Mouse (Mus musculus) neural tube, embryonic 13.5 days (tissue): ENCODE data around the gene Hoxa2. TPM values are rescaled to one million over a fixed set of nuclear protein-coding genes. Genes with fewer than 3 reads are reported as not detected.
A peak's percentile ranks its signal among the peaks of the same experiment; 100 is the strongest.

Experiments used
- ATAC-seq: fragments of 200-750 bp; cut with Nextera tagmentation; 2 replicates; pipeline ENCODE4 v1.8.0; 2017; ENCODE audit warnings: low read depth, mild to moderate bottlenecking, moderate TSS enrichment, moderate library complexity
- H3K27ac ChIP-seq: fragments of 300-500 bp; sonication (generic); replicated peaks from 2 replicates; pipeline ENCODE4 v1.5.1; 2015; ENCODE audit warnings: moderate library complexity, mild to moderate bottlenecking, inconsistent platforms
- H3K27me3 ChIP-seq: fragments of 300-500 bp; sonication (generic); 2 replicates; pipeline ENCODE4 v1.6.1; 2015; ENCODE audit warnings: mild to moderate bottlenecking, inconsistent platforms
- H3K36me3 ChIP-seq: fragments of 300-500 bp; sonication (generic); 2 replicates; pipeline ENCODE4 v1.6.1; 2015; ENCODE audit warnings: mild to moderate bottlenecking, inconsistent platforms
- H3K4me1 ChIP-seq: fragments of 300-500 bp; sonication (generic); replicated peaks from 2 replicates; pipeline ENCODE4 v1.6.1; 2015; ENCODE audit warnings: inconsistent platforms
- H3K4me2 ChIP-seq: fragments of 300-500 bp; sonication (generic); 2 replicates; pipeline ENCODE4 v1.6.1; 2015; ENCODE audit warnings: inconsistent platforms, mild to moderate bottlenecking, moderate library complexity
- H3K4me3 ChIP-seq: fragments of 300-500 bp; sonication (generic); 2 replicates; pipeline ENCODE4 v1.5.1; 2015; ENCODE audit warnings: mild to moderate bottlenecking, inconsistent platforms
- H3K9ac ChIP-seq: fragments of 300-500 bp; sonication (generic); 2 replicates; pipeline ENCODE4 v1.6.1; 2015; ENCODE audit warnings: moderate library complexity, mild to moderate bottlenecking, inconsistent platforms
- H3K9me3 ChIP-seq: fragments of 300-500 bp; sonication (generic); 2 replicates; pipeline ENCODE4 v1.6.1; 2016; ENCODE audit warnings: inconsistent platforms
- WGBS: fragments of 180-500 bp; shearing (Covaris S2); methylation state at CpG from one replicate; pipeline ENCODE4 v1.1.7; 2015; 5-methylcytosine and 5-hydroxymethylcytosine counted together
- polyA plus RNA-seq: library from polyadenylated mRNA; unstranded; fragments of >200 nt; fragmentation: Nextera tagmentation; extraction: Ambion mirVana; gene quantifications from 2 replicates; pipeline ENCODE4 v1.2.1, GENCODE M21; 2015

Hoxa2 gene
- polyA plus RNA-seq, 1 experiment from 2014 or later, result 11.9 TPM

DNA sequence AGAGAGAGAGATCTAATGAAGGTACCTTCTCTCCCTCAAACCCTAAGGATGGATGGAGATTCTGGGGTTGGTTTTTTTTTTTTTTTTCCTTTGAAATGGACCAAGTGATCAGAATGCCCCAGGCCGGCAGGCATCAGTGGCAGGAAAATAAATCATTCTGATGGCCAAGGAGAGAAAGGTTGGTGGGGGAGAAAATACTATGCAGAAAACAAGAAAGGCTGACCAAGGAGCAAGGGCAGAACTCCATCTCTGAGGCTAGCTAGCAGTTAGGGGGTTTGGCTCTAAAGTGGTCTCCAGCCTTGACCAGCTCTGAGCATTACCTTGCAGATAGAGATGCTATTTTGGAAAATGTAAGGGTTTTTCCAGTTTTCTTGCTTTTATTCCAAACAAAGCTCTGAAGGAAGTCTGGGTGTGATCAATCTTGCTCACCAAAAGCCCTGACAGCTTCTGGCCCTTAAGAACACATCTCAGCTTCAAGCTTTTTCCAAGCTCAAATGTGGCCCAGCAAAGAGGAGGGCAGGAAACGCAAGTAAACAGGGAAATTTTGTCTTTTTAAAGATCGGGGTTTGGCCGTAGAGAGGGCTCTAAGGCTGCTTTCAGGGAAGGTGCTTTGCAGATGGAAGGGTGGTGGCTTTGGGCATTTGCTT, 1.9 kb upstream of the Hoxa2 start:
- Histone ChIP-seq H3K4me1 (peaks cover 99% of the 10 kb centered on the region), H3K4me3 (peak overlapping the region; percentile 89), H3K27ac (peak overlapping the region; percentile 99), H3K9ac (peak overlapping the region; percentile 92), H3K36me3 (peaks cover 15% of the 10 kb centered on the region), H3K9me3 (no peaks in the 10 kb centered on the region), H3K4me2 (peak overlapping the region; percentile 75), H3K27me3 (no peaks in the 10 kb centered on the region)
- ATAC-seq, result no peak
- 11% methylated on average over 4 of the region's 4 CpGs for WGBS

GRCm38 (mm10) chr6:52165441-52166370, 1.1 kb upstream of the Hoxa2 start:
- 1% methylated on average over 28 of the region's 28 CpGs for WGBS
- Histone ChIP-seq H3K27me3 (no peaks in the 10 kb centered on the region), H3K4me2 (peak overlapping the region; percentile 75)

DNA sequence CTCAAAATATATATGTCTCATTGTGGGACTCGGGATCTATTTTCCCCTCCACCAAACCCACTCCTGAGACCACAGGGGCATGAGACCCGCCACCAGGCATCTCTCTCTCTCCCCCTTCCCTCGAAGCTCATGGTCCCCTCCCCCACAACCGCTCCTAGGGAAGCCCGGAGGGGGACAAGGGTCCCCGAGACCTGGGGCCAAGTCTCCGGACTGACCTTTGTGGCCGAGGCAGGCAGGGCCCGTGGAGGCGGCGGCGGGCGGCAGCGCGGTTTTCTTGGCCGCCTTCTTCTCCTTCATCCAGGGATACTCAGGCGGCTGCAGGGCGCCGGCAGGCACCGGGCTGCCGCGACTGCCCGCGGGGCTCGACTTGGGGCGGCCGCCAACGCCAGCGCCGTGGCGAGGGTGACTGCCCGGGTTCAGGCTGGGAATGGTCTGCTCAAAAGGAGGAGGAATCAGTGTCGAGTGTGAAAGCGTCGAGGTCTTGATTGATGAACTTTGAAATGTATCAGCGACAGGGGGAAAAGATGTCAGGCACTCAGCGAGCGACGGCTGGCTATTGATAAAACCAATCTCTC, 493 bp downstream of the Hoxa2 start:
- Histone ChIP-seq H3K27me3 (no peaks in the 10 kb centered on the region), H3K9me3 (no peaks in the 10 kb centered on the region), H3K4me1 (peaks cover 98% of the 10 kb centered on the region), H3K4me2 (peak overlapping the region; percentile 75), H3K4me3 (peak overlapping the region; percentile 89), H3K9ac (peak overlapping the region; percentile 92), H3K36me3 (no peaks in the 10 kb centered on the region), H3K27ac (peak overlapping the region; percentile 99)
- under 1% methylated on average over 39 of the region's 39 CpGs for WGBS
- no peak for ATAC-seq

More at GRCm38 (mm10) chr6:52165441-52166370, 1.1 kb upstream of the Hoxa2 start:
- Histone ChIP-seq H3K27ac (peak overlapping the region; percentile 99), H3K36me3 (peaks cover 8% of the 10 kb centered on the region), H3K9ac (peak overlapping the region; percentile 92), H3K9me3 (no peaks in the 10 kb centered on the region), H3K4me1 (peaks cover 98% of the 10 kb centered on the region), H3K4me3 (peak overlapping the region; percentile 89)
- ATAC-seq, result no peak

DNA sequence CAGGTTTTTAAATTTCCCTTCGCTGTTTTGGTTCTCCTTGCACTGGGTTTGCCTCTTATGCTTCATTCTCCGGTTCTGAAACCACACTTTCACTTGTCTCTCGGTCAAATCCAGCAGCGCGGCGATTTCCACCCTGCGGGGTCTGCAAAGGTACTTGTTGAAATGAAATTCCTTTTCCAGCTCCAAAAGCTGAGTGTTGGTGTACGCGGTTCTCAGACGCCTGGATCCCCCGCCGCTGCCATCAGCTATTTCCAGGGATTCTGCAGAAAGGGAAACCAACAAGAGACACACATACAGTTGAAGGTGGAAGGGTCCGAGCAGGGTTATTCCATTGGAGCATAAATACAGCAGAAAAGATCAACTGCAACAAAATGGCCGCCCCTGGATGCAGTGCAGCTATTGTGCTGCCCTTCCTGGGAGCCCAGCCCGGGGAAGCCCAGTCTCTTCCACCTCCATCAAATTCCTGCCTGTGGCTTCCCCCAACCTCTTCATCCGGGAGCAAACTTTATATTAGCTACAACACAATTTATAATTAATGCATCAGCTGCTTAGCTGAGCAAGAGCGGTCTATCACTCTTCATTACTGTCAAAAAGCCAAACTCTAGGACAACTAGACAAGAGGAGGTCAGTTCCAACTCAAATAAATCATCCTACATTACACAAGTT, 1.1 kb downstream of the Hoxa2 start:
- Histone ChIP-seq H3K27ac (peak overlapping the region; percentile 99), H3K4me3 (peak overlapping the region; percentile 89), H3K4me1 (peaks cover 95% of the 10 kb centered on the region), H3K36me3 (no peaks in the 10 kb centered on the region), H3K27me3 (no peaks in the 10 kb centered on the region), H3K4me2 (peak overlapping the region; percentile 75), H3K9me3 (no peaks in the 10 kb centered on the region), H3K9ac (peak overlapping the region; percentile 92)
- 3% methylated on average over 17 of the region's 17 CpGs for WGBS
- no peak for ATAC-seq

DNA sequence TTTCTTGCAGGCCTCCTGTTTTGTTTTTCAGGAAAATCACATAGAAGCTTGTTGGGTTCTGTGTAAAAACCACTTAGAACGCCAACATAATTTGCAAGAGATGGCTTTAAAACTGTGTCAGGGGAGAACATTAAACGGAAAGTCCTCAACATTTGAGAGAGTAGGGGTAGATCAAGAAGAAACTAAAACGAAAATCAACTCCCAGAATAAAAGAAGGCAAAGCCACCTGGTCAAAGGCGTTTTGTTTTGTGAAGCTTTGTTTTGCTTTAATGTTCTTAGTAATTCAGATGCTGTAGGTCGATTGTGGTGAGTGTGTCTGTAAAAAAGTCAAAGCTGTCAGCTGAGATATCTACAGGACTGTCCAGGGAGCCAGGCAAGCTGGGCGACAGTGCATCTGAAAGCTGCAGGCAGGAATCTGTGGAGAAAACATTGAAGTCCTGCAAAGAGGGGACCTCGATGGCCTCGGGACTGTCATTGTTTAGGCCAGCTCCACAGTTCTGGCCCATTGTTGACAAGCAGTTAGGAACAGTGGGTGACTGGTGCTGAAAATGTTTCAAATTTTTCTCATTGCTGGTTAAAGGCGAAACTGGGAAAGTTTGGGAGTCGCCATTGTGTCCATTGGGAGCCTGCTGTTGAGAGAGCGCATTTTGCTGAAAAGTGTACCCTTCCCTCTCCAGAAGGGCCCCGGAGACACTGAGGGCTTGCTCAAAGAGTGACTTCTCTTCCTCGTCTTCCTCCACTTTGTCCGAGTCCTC, 1.8 kb downstream of the Hoxa2 start:
- peaks cover 91% of the 10 kb centered on the region for H3K4me1 ChIP-seq
- H3K4me3 ChIP-seq, result peak overlapping the region; percentile 89
- H3K36me3 ChIP-seq, result no peaks in the 10 kb centered on the region
- no peaks in the 10 kb centered on the region for H3K27me3 ChIP-seq
- peak overlapping the region; percentile 75 for H3K4me2 ChIP-seq
- peak overlapping the region; percentile 92 for H3K9ac ChIP-seq
- H3K9me3 ChIP-seq, result no peaks in the 10 kb centered on the region
- WGBS, result 3% methylated on average over 14 of the region's 14 CpGs
- H3K27ac ChIP-seq, result peak overlapping the region; percentile 99
- no peak for ATAC-seq

GRCm38 (mm10) chr6:52162093-52162380, 2.6 kb downstream of the Hoxa2 start:
- peaks cover 91% of the 10 kb centered on the region for H3K4me1 ChIP-seq
- H3K27me3 ChIP-seq, result no peaks in the 10 kb centered on the region
- H3K4me3 ChIP-seq, result peak overlapping the region; percentile 89
- no peaks in the 10 kb centered on the region for H3K36me3 ChIP-seq
- peak overlapping the region; percentile 75 for H3K4me2 ChIP-seq
- peak overlapping the region; percentile 99 for H3K27ac ChIP-seq
- 12% methylated on average over 1 of the region's 1 CpGs for WGBS
- peak overlapping the region; percentile 92 for H3K9ac ChIP-seq
- ATAC-seq, result no peak
- H3K9me3 ChIP-seq, result no peaks in the 10 kb centered on the region

DNA sequence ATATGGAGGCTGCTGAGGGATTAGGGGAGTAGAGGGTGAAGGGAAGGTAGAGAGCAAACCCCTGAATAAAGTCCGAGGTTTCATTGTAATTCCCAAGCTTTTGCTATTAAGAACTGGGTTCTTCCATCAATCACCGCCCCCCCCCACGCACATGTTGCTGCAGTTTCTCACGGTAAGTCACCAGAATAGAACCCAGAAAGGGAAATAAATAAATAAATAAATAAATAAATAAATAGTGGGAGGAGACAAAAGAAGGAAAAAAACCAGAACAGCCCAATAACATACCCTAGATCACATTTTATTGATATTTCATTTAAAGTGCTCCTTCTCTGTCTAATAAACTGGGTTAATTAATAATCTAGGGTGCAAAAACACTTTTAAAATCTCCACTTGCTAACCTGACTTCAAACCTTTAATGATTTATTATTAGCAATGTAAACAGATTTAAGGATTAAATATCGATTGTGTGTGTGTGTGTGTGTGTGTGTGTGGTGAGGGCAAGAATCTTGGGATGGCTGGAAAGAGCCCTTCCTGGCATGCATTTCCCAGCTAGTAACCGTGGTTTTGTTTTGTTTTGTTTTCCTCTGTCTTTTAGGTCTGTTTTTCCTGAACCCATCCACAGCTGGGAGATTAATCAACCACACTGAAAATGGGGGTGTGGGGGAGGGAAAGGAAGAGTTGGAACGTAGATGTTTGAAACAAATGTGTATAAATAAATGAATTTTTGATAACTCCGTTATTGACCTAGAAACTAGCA, 3.1 kb downstream of the Hoxa2 start:
- Histone ChIP-seq H3K36me3 (no peaks in the 10 kb centered on the region), H3K27ac (peak overlapping the region; percentile 99), H3K9me3 (no peaks in the 10 kb centered on the region), H3K4me3 (peak overlapping the region; percentile 89), H3K27me3 (peaks cover 3% of the 10 kb centered on the region; the same call in 1 of the 2 replicates), H3K4me2 (peak overlapping the region; percentile 75), H3K4me1 (peaks cover 91% of the 10 kb centered on the region), H3K9ac (peak overlapping the region; percentile 92)
- ATAC-seq, result no peak
- 4% methylated on average over 8 of the region's 8 CpGs for WGBS

- ATAC-seq, result 0 out of 2 replicates have a peak, but pooled peaks have one; percentile 29
- peaks cover 11% of the 10 kb centered on the region; the same call in 1 of the 2 replicates for H3K27me3 ChIP-seq
- H3K4me2 ChIP-seq, result peak overlapping the region; percentile 75
- H3K4me3 ChIP-seq, result peak overlapping the region; percentile 89
- H3K9ac ChIP-seq, result peak overlapping the region; percentile 92
- no peaks in the 10 kb centered on the region for H3K36me3 ChIP-seq
- H3K4me1 ChIP-seq, result peaks cover 91% of the 10 kb centered on the region
- no peaks in the 10 kb centered on the region for H3K9me3 ChIP-seq
- peak overlapping the region; percentile 99 for H3K27ac ChIP-seq
- WGBS, result under 1% methylated on average over 30 of the region's 30 CpGs
Measured at GRCm38 (mm10) chr6:52160511-52161335, 3.9 kb downstream of the Hoxa2 start.

GRCm38 (mm10) chr6:52159979-52160378, 4.7 kb downstream of the Hoxa2 start:
- Histone ChIP-seq H3K27ac (peak overlapping the region; percentile 99), H3K9me3 (no peaks in the 10 kb centered on the region), H3K27me3 (peaks cover 15% of the 10 kb centered on the region), H3K4me1 (peaks cover 85% of the 10 kb centered on the region), H3K4me2 (peak overlapping the region; percentile 75), H3K9ac (peak overlapping the region; percentile 92), H3K4me3 (peak overlapping the region; percentile 89), H3K36me3 (no peaks in the 10 kb centered on the region)
- 5% methylated on average over 9 of the region's 9 CpGs for WGBS
- ATAC-seq, result no peak

DNA sequence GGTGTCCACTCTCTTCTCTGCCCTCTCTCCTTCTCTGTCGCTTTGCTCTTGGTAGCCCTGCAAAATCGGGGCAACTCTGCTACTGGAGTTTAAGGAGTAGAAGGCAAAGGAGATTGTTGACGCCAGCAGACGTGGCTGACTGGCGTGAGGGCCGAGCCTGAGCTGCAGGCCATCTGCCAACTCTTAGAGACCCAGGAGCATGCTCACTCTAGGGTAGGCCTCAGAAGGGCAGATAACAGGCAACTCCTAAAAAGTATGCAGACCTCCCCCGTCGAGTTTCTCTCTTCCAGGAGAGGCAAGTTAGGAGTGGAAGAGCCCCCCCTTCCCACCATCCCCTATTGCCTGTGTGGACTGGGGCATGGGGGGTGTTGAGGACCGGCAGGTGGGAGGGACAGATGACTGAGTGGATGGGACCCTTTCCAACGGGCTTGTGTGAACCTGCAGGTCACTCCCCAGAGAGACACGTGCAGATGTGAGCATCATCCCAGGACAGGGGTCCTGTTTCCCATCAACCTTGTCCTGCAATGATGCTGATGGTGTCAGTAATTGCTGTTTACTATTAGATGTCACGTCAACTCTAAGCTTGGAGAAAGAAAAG, 5.4 kb downstream of the Hoxa2 start:
- H3K27ac ChIP-seq, result peak overlapping the region; percentile 99
- 1% methylated on average over 12 of the region's 12 CpGs for WGBS
- no peak for ATAC-seq

More for the DNA sequence above, 5.4 kb downstream of the Hoxa2 start:
- H3K4me2 ChIP-seq, result peak overlapping the region; percentile 75
- no peaks in the 10 kb centered on the region for H3K9me3 ChIP-seq
- peaks cover 15% of the 10 kb centered on the region for H3K27me3 ChIP-seq
- H3K4me1 ChIP-seq, result peaks cover 84% of the 10 kb centered on the region
- H3K36me3 ChIP-seq, result no peaks in the 10 kb centered on the region
- H3K4me3 ChIP-seq, result peak overlapping the region; percentile 89
- peak overlapping the region; percentile 92 for H3K9ac ChIP-seq
